Mouse (Mus musculus): Measurements from ENCODE around the gene Sel1l3.
A peak's percentile ranks its signal among the peaks of the same experiment; 100 is the strongest.

Sel1l3 gene

GRCm38 (mm10) chr5:53213711-53214352 is at the start of gene Sel1l3:
TSS of gene Sel1l3 (minus strand) at chr5:53213927.
- peak; percentile 15 for DNase-seq

- DNase-seq, result no peak
Measured at GRCm38 (mm10) chr5:53261999-53262398, 48.3 kb upstream of the Sel1l3 start.

DNA sequence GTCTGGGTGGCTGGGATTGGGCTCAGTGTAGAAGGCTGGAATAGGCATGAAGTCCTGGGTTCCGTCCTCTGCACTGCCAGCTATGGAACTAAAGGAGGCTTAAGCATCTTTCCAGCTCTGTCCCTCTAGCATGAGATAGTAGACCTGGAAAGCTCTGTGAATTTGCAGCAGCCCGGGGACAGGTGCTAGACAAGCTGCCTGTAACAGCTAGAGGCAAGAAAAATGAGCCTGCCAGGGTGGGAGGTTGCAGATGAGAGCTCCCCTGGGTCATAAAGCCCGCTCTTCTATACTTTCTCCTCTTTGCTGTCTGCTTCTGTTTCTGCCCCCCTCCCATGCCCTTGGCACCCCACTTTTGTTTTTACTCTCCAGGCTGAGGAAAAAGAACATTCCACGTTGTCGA is 46.2 kb upstream of the Sel1l3 start:
- DNase-seq, result no peak

DNA sequence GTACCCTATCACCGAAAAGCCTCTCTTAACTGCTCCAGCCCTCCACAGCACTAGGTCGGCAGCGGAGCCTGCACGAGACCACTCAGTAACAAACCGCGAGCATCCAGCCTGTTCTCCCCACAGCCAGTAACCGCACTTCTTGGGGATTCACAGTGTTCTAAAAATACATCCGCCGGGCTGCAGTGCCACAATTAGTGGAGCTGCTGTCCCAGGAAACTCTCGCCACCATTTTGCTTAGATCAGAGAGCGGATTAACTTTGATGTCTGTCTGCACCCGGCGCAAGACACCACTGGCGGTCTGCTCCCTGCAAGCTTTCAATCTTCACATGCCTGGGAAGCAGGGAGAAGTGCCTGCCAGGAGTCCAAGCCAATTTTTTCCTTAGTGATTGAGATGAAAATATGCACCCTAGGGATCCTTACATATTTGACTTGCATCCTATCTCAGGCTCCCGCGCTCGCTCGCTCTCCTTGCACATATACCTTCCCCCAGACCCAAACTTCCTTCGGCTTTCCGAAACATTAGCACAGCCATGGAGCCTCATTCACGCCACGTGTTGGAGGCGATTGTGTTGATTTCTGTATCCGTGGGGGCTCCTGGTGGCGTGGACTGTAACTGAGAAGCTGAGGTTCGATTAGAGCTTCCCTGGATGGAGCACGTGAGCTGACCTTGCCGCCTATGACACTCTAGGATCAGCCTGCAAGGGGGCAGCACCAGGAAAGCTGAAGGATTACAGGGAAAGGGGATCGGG is 44.5 kb upstream of the Sel1l3 start:
- no peak for DNase-seq

- no peak for DNase-seq
Measured at GRCm38 (mm10) chr5:53254821-53255220, 41.1 kb upstream of the Sel1l3 start.

GRCm38 (mm10) chr5:53254154-53254553 is 40.4 kb upstream of the Sel1l3 start:
- DNase-seq, result no peak

GRCm38 (mm10) chr5:53249431-53250061 is 35.8 kb upstream of the Sel1l3 start:
- no peak for DNase-seq

DNA sequence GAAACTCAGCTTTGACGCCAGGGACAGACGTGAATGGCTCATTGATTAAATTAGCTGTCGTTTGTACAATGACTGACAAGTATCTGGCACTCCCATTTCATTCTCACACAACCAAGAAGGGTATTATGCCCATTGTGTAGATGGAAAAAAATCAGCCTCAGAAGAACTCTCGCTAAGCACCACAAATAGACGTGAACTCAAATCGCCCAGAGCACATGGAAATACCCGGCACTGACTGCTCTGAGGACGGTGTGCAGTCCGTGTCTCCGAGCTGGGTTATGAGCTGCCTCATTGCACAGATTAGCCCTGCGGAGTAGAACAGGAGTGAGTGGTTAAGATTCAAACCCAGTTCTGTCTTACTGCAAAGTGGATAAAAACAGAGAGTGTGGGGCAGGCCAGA is 34.8 kb upstream of the Sel1l3 start:
- DNase-seq, result no peak

GRCm38 (mm10) chr5:53243933-53244332 is 30.2 kb upstream of the Sel1l3 start:
- DNase-seq, result no peak

GRCm38 (mm10) chr5:53242865-53243499 is 29.3 kb upstream of the Sel1l3 start:
- DNase-seq, result no peak

- DNase-seq, result no peak
Measured at GRCm38 (mm10) chr5:53241963-53242362, 28.2 kb upstream of the Sel1l3 start.

GRCm38 (mm10) chr5:53241109-53241508 is 27.4 kb upstream of the Sel1l3 start:
- no peak for DNase-seq

GRCm38 (mm10) chr5:53239831-53240440 is 26.2 kb upstream of the Sel1l3 start:
- no peak for DNase-seq

DNA sequence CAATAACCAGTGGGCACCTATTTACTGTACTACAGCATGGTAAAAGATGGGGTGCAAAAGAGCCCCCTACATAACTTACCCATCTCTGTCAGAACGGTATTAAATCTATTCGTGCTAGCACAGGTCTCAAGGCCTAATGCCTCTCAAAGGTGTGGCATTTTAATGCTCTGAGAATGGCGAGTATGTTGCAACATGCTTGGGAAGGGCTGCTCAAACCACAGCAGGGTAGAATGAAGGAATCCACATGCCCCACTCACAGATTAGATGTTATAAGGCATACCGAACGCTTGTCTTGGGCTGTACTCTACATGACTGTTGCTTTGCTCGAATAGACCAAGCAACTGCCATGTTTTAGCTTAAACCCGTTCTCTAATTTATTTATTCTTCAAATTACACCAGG is 25.5 kb upstream of the Sel1l3 start:
- no peak for DNase-seq

DNA sequence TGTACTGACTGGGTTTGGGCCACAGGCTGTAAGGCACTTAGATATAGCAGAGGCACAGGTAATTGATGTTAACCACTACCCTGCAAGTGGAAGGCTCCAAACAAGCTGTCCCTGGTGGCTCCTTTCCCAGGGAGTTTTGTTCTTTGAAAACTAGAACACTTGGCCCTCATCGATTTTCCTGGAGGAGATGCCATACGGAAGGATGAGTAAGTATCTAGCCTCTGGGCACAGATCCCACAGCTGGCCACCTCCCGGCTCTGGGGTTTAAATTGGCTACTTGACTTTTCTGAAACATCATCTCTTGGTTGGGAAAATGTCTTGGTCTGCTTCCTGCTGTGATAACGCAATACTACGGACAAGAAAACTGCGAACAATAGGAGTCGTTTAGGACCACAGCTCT is 25.0 kb upstream of the Sel1l3 start:
- no peak for DNase-seq

DNA sequence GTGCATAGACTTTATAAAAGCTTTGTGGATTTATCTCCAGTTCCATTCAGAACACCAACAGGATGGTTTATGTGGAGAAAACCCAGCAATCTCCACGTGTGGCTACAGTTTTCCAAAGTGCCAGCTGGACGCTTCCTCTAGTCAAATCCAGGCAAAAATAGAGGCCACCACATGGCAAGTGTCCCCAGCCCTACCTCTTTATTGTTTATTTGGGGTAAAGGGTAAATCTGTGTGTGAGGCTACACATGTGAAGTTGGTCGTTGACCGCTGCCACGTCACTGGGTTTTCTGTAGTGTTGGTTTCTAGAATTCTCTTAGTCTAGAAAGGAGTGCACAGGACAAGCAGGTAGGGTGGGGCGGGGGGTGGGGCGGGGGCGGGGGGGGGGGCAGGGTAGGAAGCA is 23.0 kb upstream of the Sel1l3 start:
- no peak for DNase-seq

DNA sequence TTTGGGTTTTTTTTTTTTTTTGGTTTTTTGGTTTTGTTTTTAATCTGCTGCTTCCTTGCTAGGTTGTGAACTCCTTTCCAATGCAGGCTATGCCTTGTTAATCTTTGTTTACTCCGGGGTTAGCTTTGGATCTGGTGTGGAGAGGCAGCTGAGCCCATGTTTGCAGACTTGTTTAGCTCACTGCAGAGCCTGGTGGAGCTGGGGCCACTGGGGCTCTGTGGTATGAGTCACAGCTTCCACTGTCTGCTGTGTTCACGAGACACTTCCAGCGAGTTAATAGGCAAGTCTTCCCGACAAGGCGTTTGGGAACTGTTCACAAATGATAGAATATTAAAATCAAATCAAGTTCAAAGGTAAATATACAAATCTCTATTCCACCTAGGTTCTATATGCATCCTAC is 22.4 kb upstream of the Sel1l3 start:
- DNase-seq, result no peak

DNA sequence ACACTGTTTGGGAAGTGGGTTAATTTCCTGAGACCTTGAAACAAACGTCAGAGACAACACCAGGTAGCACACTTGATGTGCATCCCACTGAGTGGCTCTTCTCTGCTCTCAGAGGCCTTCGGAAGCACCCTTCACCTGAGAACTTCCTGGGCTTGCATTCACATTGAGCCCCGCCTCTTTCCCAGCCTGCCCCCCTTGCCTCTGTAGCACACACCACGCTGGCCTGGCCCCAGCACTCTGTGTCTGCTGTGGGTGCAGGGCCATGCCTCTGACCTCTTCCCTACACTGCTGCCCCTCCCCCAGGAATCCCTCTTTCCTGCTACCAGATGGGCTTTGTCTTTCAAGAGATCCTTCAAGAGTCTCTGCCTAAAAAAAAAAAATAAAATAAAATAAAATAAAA is 21.8 kb upstream of the Sel1l3 start:
- peak; percentile 28 to 43 for DNase-seq

- DNase-seq, result no peak
Measured at GRCm38 (mm10) chr5:53230560-53230959, 16.8 kb upstream of the Sel1l3 start.

- no peak for DNase-seq
Measured at GRCm38 (mm10) chr5:53225434-53225833, 11.7 kb upstream of the Sel1l3 start.

DNA sequence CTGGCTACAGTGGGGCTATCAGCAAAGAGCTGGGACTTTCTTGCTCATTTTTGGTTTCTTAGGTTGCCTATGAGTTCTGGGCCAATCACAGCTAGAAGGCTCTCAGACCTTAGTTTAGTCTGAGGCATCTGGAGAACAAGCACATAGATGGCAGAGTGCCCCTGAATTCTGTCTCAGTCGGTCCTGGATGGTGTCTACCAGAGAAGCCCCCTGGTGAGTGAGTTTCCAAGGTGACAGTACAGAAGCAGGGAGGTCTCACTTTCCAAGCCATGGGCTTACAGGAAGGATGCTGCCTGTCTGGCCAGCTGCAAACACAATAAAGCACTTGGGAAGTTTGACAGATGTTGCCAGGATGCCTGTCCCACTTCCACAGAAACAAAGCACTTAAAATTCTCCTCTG is 1.1 kb upstream of the Sel1l3 start:
- DNase-seq, result no peak

DNA sequence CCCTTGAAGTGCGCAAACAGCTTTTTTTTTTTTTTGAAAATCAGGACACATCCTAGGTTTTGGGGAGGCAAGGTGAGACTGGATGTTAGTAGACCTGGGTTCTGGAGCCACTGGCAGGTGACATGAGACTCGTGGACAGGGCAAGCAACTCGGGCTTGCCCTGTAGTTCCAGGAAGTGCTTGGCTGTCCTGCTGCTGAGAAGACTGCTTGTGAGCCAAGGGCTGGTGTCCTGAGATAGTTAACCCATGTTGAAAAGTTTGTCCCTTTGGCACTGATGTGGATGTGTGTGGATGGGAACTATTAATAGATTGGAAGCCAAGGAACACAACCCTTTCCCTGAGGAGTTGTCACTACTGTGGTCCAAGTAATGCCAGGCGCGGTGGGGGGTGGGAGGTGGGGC is 635 bp upstream of the Sel1l3 start:
- DNase-seq, result no peak
